Mouse (Mus musculus): Measurements from ENCODE around the gene Akirin1. TPM values are rescaled to one million over a fixed set of nuclear protein-coding genes. Genes with fewer than 3 reads are reported as not detected.

Gene Akirin1
- 26.5 and 36.5 TPM in 2 replicates for polyA plus RNA-seq (2012; rRNA removed; ENCODE audit: low replicate concordance)

GRCm38 (mm10) chr4:123750152-123750651 lies at the start of gene Akirin1:
Gene Akirin1, minus strand, starts transcription at chr4:123750345.

GRCm38 (mm10) chr4:123787191-123787985 lies 37.2 kb upstream of the Akirin1 start, which contains the start of gene Rhbdl2:
Gene Rhbdl2, plus strand, starts transcription at chr4:123787874.

GRCm38 (mm10) chr4:123717574-123718433 lies 32.3 kb downstream of the Akirin1 start, which contains the start of gene Ndufs5:
Gene Ndufs5, minus strand, starts transcription at chr4:123718202.

Other genes with a start within 250 kb of the Akirin1 start
- 71.1 and 75.5 TPM in 2 replicates for gene Macf1, start 66.0 kb downstream of the Akirin1 start, polyA plus RNA-seq (2012; rRNA removed; ENCODE audit: low replicate concordance)
- 45.9 and 122 TPM in 2 replicates for gene Ndufs5, start 32.1 kb downstream of the Akirin1 start, polyA plus RNA-seq (2012; rRNA removed; ENCODE audit: low replicate concordance)
- 1.3 and 1.7 TPM in 2 replicates for gene Rhbdl2, start 37.5 kb upstream of the Akirin1 start, polyA plus RNA-seq (2012; rRNA removed; ENCODE audit: low replicate concordance)
- not detected in 2 replicates for gene 4933427I04Rik, start 109.3 kb upstream of the Akirin1 start, polyA plus RNA-seq (2012; rRNA removed; ENCODE audit: low replicate concordance)
- 15.4 and 19.9 TPM in 2 replicates for gene Mycbp, start 154.5 kb upstream of the Akirin1 start, polyA plus RNA-seq (2012; rRNA removed; ENCODE audit: low replicate concordance)
- 70.7 and 102 TPM in 2 replicates for gene Rragc, start 167.1 kb upstream of the Akirin1 start, polyA plus RNA-seq (2012; rRNA removed; ENCODE audit: low replicate concordance)
- 0.32 TPM in 1 of 2 replicates, not detected in the other for gene 4930535I16Rik, start 167.7 kb upstream of the Akirin1 start, polyA plus RNA-seq (2012; rRNA removed; ENCODE audit: low replicate concordance)

Measured in subcutaneous adipose tissue, adult 2 months (tissue).